Comparison of ENCODE assay signal across 18 mouse cellular contexts in the genomic region with DNA sequence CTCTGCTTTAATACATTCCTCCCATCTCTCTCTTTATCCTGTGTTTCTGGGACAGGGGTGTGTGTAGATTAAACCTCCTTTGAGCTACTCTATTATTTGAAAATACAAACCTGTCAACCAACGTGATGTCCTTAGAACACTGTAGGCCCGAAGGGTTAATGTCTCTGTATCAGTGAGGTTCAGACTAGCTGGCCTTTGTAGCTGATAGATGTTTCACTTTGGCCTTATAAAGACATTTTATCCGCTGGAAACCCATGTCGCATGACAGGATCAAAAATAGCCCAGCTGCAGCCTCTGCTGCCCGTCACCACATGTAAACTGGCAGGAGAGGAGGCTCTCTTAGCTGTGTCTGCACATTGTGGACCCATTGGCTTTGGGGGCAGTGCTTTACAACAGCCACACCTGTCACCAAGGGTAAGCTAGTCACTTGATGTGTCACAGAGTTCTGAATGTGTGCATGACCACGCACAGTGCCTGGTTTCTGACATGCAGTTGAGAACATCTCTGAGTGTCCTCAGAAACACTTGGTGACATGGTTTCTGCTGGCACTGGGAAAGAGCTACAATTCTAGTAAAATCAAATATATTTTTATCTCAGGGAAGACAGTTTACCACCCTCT. TPM values are rescaled to one million over a fixed set of nuclear protein-coding genes. Genes with fewer than 3 reads are reported as not detected.
A peak's percentile ranks its signal among the peaks of the same experiment; 100 is the strongest.
DNase-seq lines count a peak whose midpoint lies in the region; ATAC-seq lines count a peak whose summit lies in the region.
"Had no signal": no experiment of that assay in that cellular context is flagged by ENCODE, and none has a peak within 500 bp of the region (broad histone marks: within the 10 kb centered on the region; RNA-seq: fewer than 3 reads in every experiment).

No protein-coding gene starts in this region.

- H3K4me1 ChIP-seq in heart, embryonic 11.5 days (ENCODE audit: control insufficient read depth, insufficient read depth, low read length): peaks cover 25% of the 10 kb centered on the region
- H3K4me1 ChIP-seq in forebrain, embryonic 16.5 days (replicated peaks; ENCODE audit: control insufficient read depth, insufficient read depth, low read length): no peaks in the 10 kb centered on the region
- H3K4me1 ChIP-seq: embryonic facial prominence, embryonic 12.5 days; hindbrain, embryonic 10.5 days; midbrain, embryonic 12.5 days; stomach, embryonic 15.5 days had no signal

- peak overlapping the region; percentile 98 for H3K27ac ChIP-seq in heart, embryonic 11.5 days (ENCODE audit: low read depth, low read length)
- H3K27ac ChIP-seq in forebrain, embryonic 16.5 days (ENCODE audit: low read length): no peak overlapping the region
- H3K27ac ChIP-seq: embryonic facial prominence, embryonic 12.5 days; hindbrain, embryonic 10.5 days; midbrain, embryonic 12.5 days; stomach, embryonic 15.5 days had no signal

- DNase-seq in brain, adult 2 months (ENCODE audit: low read depth, low spot score): peak; percentile 33
- peak; percentile 79 for DNase-seq in gastrocnemius, postnatal 25 days
- peak; percentile 53 for DNase-seq in heart, postnatal 14 days
- DNase-seq in ovary, postnatal 14 days (ENCODE audit: low spot score): no peak
- DNase-seq in lung, postnatal 36 days: no peak
- DNase-seq: adrenal gland, postnatal 10 days; cerebellum, adult 18-20 months; kidney, adult 2 months; liver; liver, postnatal 0 days; thymus, adult 2 months had no signal

- H3K9me3 ChIP-seq in heart, embryonic 11.5 days (replicated peaks; ENCODE audit: control insufficient read depth, low read length): no peaks in the 10 kb centered on the region
- H3K9me3 ChIP-seq in forebrain, embryonic 16.5 days (ENCODE audit: control insufficient read depth, low read length): no peaks in the 10 kb centered on the region
- H3K9me3 ChIP-seq: embryonic facial prominence, embryonic 12.5 days; hindbrain, embryonic 10.5 days; midbrain, embryonic 12.5 days; stomach, embryonic 15.5 days had no signal

- ATAC-seq in heart, embryonic 11.5 days (replicated peaks; ENCODE audit: insufficient number of reproducible peaks, low FRiP score, low TSS enrichment): peak; percentile 85
- no peak for ATAC-seq in forebrain, embryonic 16.5 days
- ATAC-seq: liver, postnatal 0 days had no signal

- peak overlapping the region; percentile 50; the same call in 1 of the 2 replicates for H3K9ac ChIP-seq in heart, embryonic 11.5 days (ENCODE audit: low read depth, low read length)
- H3K9ac ChIP-seq in forebrain, embryonic 16.5 days (replicated peaks; ENCODE audit: low read depth, low read length): no peak overlapping the region
- H3K9ac ChIP-seq: embryonic facial prominence, embryonic 12.5 days; liver, postnatal 0 days; midbrain, embryonic 12.5 days; stomach, embryonic 15.5 days had no signal

- H3K36me3 ChIP-seq in heart, embryonic 11.5 days (ENCODE audit: control insufficient read depth, insufficient read depth, low read length): 0 out of 2 replicates have a peak, but pooled peaks cover 5% of the 10 kb centered on the region
- H3K36me3 ChIP-seq in forebrain, embryonic 16.5 days (ENCODE audit: control insufficient read depth, insufficient read depth): peaks cover 11% of the 10 kb centered on the region
- H3K36me3 ChIP-seq: embryonic facial prominence, embryonic 12.5 days; stomach, embryonic 15.5 days had no signal

- H3K4me2 ChIP-seq in heart, embryonic 11.5 days: 0 out of 2 replicates have a peak overlapping the region, but pooled peaks have one; percentile 11
- H3K4me2 ChIP-seq in forebrain, embryonic 16.5 days (ENCODE audit: low read length): no peak overlapping the region
- H3K4me2 ChIP-seq: embryonic facial prominence, embryonic 12.5 days; midbrain, embryonic 12.5 days; stomach, embryonic 15.5 days had no signal

- intact Hi-C loops in heart, postnatal 14 days (cut with DNase I): loop anchor here (5.0 kb wide), 2 partner anchors 146 to 236 kb away; no protein-coding TSS in a partner anchor

- 52% methylated on average over 6 of the region's 6 CpGs for WGBS in heart, embryonic 11.5 days (ENCODE audit: insufficient replicate concordance)
- WGBS in forebrain, embryonic 16.5 days: 92% methylated on average over 6 of the region's 6 CpGs

- no peaks in the 10 kb centered on the region for H3K27me3 ChIP-seq in heart, embryonic 11.5 days (ENCODE audit: control insufficient read depth, insufficient read depth, low read length)
- no peaks in the 10 kb centered on the region for H3K27me3 ChIP-seq in forebrain, embryonic 16.5 days (replicated peaks; ENCODE audit: control insufficient read depth, insufficient read depth, low read length)
- H3K27me3 ChIP-seq: embryonic facial prominence, embryonic 12.5 days; midbrain, embryonic 12.5 days had no signal

- no peak overlapping the region for H3K4me3 ChIP-seq in heart, embryonic 11.5 days (ENCODE audit: low read depth, low read length)
- H3K4me3 ChIP-seq in forebrain, embryonic 16.5 days (replicated peaks; ENCODE audit: low read length): no peak overlapping the region
- H3K4me3 ChIP-seq: embryonic facial prominence, embryonic 12.5 days; hindbrain, embryonic 10.5 days; midbrain, embryonic 12.5 days; stomach, embryonic 15.5 days had no signal

RNA-seq across cellular contexts. Expression of gene Rbm24, which starts 8.5 kb away (rescaled TPM):
- 100 to 1,000 TPM; 129 to 151 TPM for total RNA-seq in gastrocnemius, postnatal 25 days (2021)
- polyA plus RNA-seq in heart, embryonic 11.5 days (2014; fragmentation: Nextera tagmentation; extraction: Ambion mirVana): 62.3 and 63.1 TPM in 2 replicates
- 100 to 1,000 TPM; 223 to 227 TPM for total RNA-seq in heart, postnatal 14 days (2021)
- 8.2 and 8.4 TPM in 2 replicates for polyA plus RNA-seq in forebrain, embryonic 16.5 days (2015; fragmentation: Nextera tagmentation; extraction: Ambion mirVana)
- total RNA-seq: neutrophil, adult 5-6 weeks had no signal

Comparison
In these comparisons a context has a peak if more than half of its experiments do, and no peak if none do; other contexts are left out.
1. DNase-seq: peak in brain, adult 2 months (single experiment), gastrocnemius, postnatal 25 days (single experiment) and heart, postnatal 14 days (2 of 2); none in ovary, postnatal 14 days (single experiment) and lung, postnatal 36 days (single experiment).